Mouse (Mus musculus) effector memory CD4-positive, alpha-beta T cell, adult 7 months (primary cell): ENCODE measurements around the gene Prkra. TPM values are rescaled to one million over a fixed set of nuclear protein-coding genes. Genes with fewer than 3 reads are reported as not detected.

ENCODE experiments used
- polyA plus RNA-seq: library from polyadenylated mRNA; unstranded; fragments of 100-300 nt; shearing (Covaris generic); gene quantifications from one replicate; pipeline ENCODE4 v1.2.1, GENCODE M21; 2017

Gene Prkra
- polyA plus RNA-seq = 1.4 TPM

GRCm38 (mm10) chr2:76647883-76648570, at the start of gene Prkra, which contains the start of gene Pjvk:
TSS of gene Prkra (minus strand) at chr2:76648015.
TSS of gene Pjvk (plus strand) at chr2:76648476.

GRCm38 (mm10) chr2:76674725-76675427, 27.1 kb upstream of the Prkra start, which contains the start of gene Plekha3:
TSS of gene Plekha3 (plus strand) at chr2:76675281.

GRCm38 (mm10) chr2:76672966-76673392, 25.2 kb upstream of the Prkra start, which contains the start of gene Fkbp7:
TSS of gene Fkbp7 (minus strand) at chr2:76673116.

Other genes with a start within 250 kb of the Prkra start
- gene Osbpl6, start 241.5 kb downstream of the Prkra start, polyA plus RNA-seq = 0.76 TPM
- gene Pjvk, start 461 bp upstream of the Prkra start, polyA plus RNA-seq = not detected
- gene Fkbp7, start 25.1 kb upstream of the Prkra start, polyA plus RNA-seq = 3.2 TPM
- 67.3 TPM for gene Plekha3, start 27.3 kb upstream of the Prkra start, polyA plus RNA-seq